Mouse (Mus musculus): ENCODE results near the gene Tmem150a.

GRCm38 (mm10) chr6:72371147-72371546 is 15.9 kb downstream of the Tmem150a start:
- TF ChIP-seq POLR2A (IDR thresholded peaks at IDR 0.05; ENCODE audit: control insufficient read depth, extremely low read depth, insufficient read depth, low read length, poor library complexity) (no peak), CTCF (IDR thresholded peaks at IDR 0.05; ENCODE audit: borderline replicate concordance, control insufficient read depth, extremely low read depth, insufficient read depth, low read length, poor library complexity) (no peak)

Measured in thymus, adult 2 months (tissue).